Mouse (Mus musculus) yolk sac, embryonic 10.5 days (tissue): ENCODE data around the gene Gm10961.

Experiments
- DNase-seq: peaks from one replicate; pipeline ENCODE4 v3.0.0-alpha.2; 2017; ENCODE audit warnings: low spot score

The Gm10961 gene

DNA sequence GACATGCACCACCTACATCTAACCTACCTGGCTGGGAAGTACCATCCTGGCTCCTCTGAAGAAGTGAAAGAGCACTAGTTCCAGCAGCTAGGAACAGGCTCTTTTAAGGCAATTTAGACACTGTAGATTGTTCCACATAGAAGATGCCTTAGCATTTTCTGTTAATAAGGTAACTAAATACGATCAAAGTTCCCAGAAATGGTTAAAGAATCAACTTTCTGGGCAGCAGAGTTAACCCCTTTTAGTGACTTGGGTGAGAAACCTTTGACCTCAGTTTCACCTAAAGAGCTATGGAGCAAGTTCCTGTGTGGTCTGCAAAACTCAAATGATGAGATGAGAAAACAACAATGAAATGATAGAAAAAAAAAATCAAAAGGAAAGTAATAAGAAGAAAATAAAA lies 33.5 kb downstream of the Gm10961 start:
- no peak for DNase-seq

GRCm38 (mm10) chr3:107667426-107667825 lies 36.3 kb downstream of the Gm10961 start:
- DNase-seq: no peak

- no peak for DNase-seq
Observed at GRCm38 (mm10) chr3:107668786-107669185, 37.7 kb downstream of the Gm10961 start.

DNA sequence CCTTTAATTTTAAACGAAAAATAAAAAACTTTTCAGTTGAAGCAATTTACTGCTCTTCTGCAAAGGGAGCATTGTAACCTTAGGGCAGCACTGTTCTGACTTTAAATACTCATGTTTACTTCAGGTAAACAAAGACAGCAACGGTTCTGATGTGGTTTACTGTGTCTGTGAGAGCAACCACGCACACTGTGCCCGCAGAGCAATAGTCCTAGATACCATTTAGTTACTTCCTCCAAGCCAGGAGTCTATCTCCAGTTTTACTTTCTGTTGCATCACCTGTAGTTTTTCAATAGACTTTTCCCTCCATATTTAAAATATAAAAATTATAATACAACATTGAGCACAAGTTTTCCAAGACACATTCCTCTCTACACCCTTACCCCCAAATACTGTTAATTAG lies 39.4 kb downstream of the Gm10961 start:
- DNase-seq: no peak

- no peak for DNase-seq
Observed at GRCm38 (mm10) chr3:107671509-107671908, 40.4 kb downstream of the Gm10961 start.

GRCm38 (mm10) chr3:107680790-107681576 lies 49.9 kb downstream of the Gm10961 start:
- no peak for DNase-seq
